Comparison of ENCODE assay signal across 18 mouse cellular contexts in the genomic region with DNA sequence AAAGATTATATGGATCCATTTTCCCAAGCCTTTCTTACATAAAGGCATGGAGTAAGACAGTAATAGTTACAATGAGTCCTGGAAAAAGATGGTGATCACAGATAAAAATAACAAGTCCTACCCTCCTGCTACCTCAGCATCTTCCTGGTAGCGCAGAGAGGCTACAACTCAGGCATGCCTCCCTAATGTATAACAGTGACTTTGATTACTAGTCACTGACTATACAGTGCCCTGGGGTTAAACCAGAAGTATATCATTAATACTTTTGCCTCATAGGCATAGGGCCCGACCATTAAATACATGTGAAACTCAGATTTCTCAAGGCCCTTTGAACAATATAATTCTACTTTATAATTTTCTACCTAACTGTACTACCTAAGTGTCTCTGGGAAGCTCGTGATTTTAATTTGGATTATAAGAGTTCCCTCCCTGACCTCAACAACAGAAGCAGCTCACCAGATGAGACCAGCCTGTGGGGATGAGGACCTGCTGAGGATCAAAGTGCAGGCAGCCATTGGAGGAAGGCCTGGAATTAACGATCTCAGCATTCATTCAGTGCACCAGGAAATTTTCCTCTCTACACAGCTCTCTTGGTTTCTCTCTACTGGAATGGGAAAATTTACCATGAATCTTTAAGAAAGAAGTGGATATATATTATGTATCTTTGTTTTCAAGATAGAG. TPM values are rescaled to one million over a fixed set of nuclear protein-coding genes. Genes with fewer than 3 reads are reported as not detected.
DNase-seq lines count a peak whose midpoint lies in the region; ATAC-seq and TF ChIP-seq lines count a peak whose summit lies in the region.
"Had no signal": no experiment of that assay in that cellular context is flagged by ENCODE, and none has a peak within 500 bp of the region (broad histone marks: within the 10 kb centered on the region; RNA-seq: fewer than 3 reads in every experiment).

No protein-coding gene starts in this region.

- DNase-seq in midbrain, embryonic 14.5 days: no peak
- DNase-seq in midbrain, embryonic 10.5 days (ENCODE audit: low spot score): no peak
- peak; percentile 27 to 75 for DNase-seq in kidney, postnatal 25 days
- DNase-seq in liver, postnatal 0 days: no peak
- no peak for DNase-seq in layer of hippocampus, adult 8-10 months (ENCODE audit: low spot score in 2 of 2)
- DNase-seq: adrenal gland, postnatal 36 days; cerebellum, adult 9-11 months; gastrocnemius, postnatal 25 days; retina, postnatal 1 day; thymus, adult 18-20 months had no signal

- 0 out of 2 replicates have a peak, but pooled peaks cover 2% of the 10 kb centered on the region for H3K9me3 ChIP-seq in hindbrain, embryonic 16.5 days (ENCODE audit: control insufficient read depth, low read length)
- no peaks in the 10 kb centered on the region for H3K9me3 ChIP-seq in hindbrain, embryonic 13.5 days
- no peaks in the 10 kb centered on the region; the same call in 1 of the 2 replicates for H3K9me3 ChIP-seq in midbrain, embryonic 14.5 days (ENCODE audit: control insufficient read depth, low read length)
- H3K9me3 ChIP-seq in midbrain, embryonic 10.5 days (replicated peaks): no peaks in the 10 kb centered on the region
- H3K9me3 ChIP-seq in liver, postnatal 0 days (ENCODE audit: low read length): no peaks in the 10 kb centered on the region
- H3K9me3 ChIP-seq in intestine, embryonic 16.5 days (ENCODE audit: control insufficient read depth, low read length): no peaks in the 10 kb centered on the region
- H3K9me3 ChIP-seq: heart, embryonic 15.5 days had no signal

- no peak for TF ChIP-seq EP300 in liver, postnatal 0 days (IDR thresholded peaks at IDR 0.05; ENCODE audit: low read depth)

- H3K36me3 ChIP-seq in hindbrain, embryonic 16.5 days (ENCODE audit: control insufficient read depth, insufficient read depth, low read length): no peaks in the 10 kb centered on the region
- peaks cover 7% of the 10 kb centered on the region; the same call in 1 of the 2 replicates for H3K36me3 ChIP-seq in hindbrain, embryonic 13.5 days
- H3K36me3 ChIP-seq in midbrain, embryonic 14.5 days (ENCODE audit: control insufficient read depth, insufficient read depth, low read length): no peaks in the 10 kb centered on the region
- 0 out of 2 replicates have a peak, but pooled peaks cover 2% of the 10 kb centered on the region for H3K36me3 ChIP-seq in midbrain, embryonic 10.5 days
- H3K36me3 ChIP-seq in liver, postnatal 0 days (replicated peaks; ENCODE audit: insufficient read depth, low read length): no peaks in the 10 kb centered on the region
- H3K36me3 ChIP-seq in intestine, embryonic 16.5 days (ENCODE audit: control insufficient read depth, insufficient read depth, low read length): no peaks in the 10 kb centered on the region
- H3K36me3 ChIP-seq: heart, embryonic 15.5 days had no signal

- H3K4me3 ChIP-seq in hindbrain, embryonic 16.5 days (ENCODE audit: low read length): no peak overlapping the region
- no peak overlapping the region for H3K4me3 ChIP-seq in hindbrain, embryonic 13.5 days
- H3K4me3 ChIP-seq in midbrain, embryonic 14.5 days (replicated peaks; ENCODE audit: low read depth, low read length): no peak overlapping the region
- H3K4me3 ChIP-seq in midbrain, embryonic 10.5 days: no peak overlapping the region
- H3K4me3 ChIP-seq in liver, postnatal 0 days (ENCODE audit: low read depth, low read length): no peak overlapping the region
- no peak overlapping the region for H3K4me3 ChIP-seq in intestine, embryonic 16.5 days (ENCODE audit: low read length)
- H3K4me3 ChIP-seq: embryonic facial prominence, embryonic 13.5 days; forebrain, embryonic 10.5 days; heart, embryonic 15.5 days; myocyte had no signal

- 83% methylated on average over 4 of the region's 4 CpGs for WGBS in hindbrain, embryonic 16.5 days
- WGBS in hindbrain, embryonic 13.5 days: 82% methylated on average over 4 of the region's 4 CpGs
- WGBS in midbrain, embryonic 14.5 days: 77% methylated on average over 4 of the region's 4 CpGs
- WGBS in midbrain, embryonic 10.5 days: 93% methylated on average over 4 of the region's 4 CpGs
- 79% methylated on average over 4 of the region's 4 CpGs for WGBS in liver, postnatal 0 days (ENCODE audit: insufficient replicate concordance)
- 83% methylated on average over 4 of the region's 4 CpGs for WGBS in intestine, embryonic 16.5 days

- no peaks in the 10 kb centered on the region for H3K27me3 ChIP-seq in hindbrain, embryonic 16.5 days (replicated peaks; ENCODE audit: control insufficient read depth, insufficient read depth, low read length)
- H3K27me3 ChIP-seq in hindbrain, embryonic 13.5 days: no peaks in the 10 kb centered on the region
- H3K27me3 ChIP-seq in midbrain, embryonic 14.5 days (ENCODE audit: control insufficient read depth, insufficient read depth, low read length): no peaks in the 10 kb centered on the region
- H3K27me3 ChIP-seq in midbrain, embryonic 10.5 days (ENCODE audit: low read depth, poor library complexity, severe bottlenecking): no peaks in the 10 kb centered on the region
- H3K27me3 ChIP-seq in liver, postnatal 0 days (ENCODE audit: insufficient read depth, low read length): no peaks in the 10 kb centered on the region
- H3K27me3 ChIP-seq in intestine, embryonic 16.5 days (replicated peaks; ENCODE audit: control insufficient read depth, insufficient read depth, low read length): no peaks in the 10 kb centered on the region
- H3K27me3 ChIP-seq: embryonic facial prominence, embryonic 13.5 days; heart, embryonic 15.5 days had no signal

- H3K4me1 ChIP-seq in hindbrain, embryonic 16.5 days (ENCODE audit: control insufficient read depth, insufficient read depth, low read depth, low read length): no peaks in the 10 kb centered on the region
- 0 out of 2 replicates have a peak, but pooled peaks cover 2% of the 10 kb centered on the region for H3K4me1 ChIP-seq in hindbrain, embryonic 13.5 days (replicated peaks)
- H3K4me1 ChIP-seq in midbrain, embryonic 14.5 days (ENCODE audit: control insufficient read depth, insufficient read depth, low read length): no peaks in the 10 kb centered on the region
- no peaks in the 10 kb centered on the region for H3K4me1 ChIP-seq in midbrain, embryonic 10.5 days
- peaks cover 22% of the 10 kb centered on the region; the same call in 1 of the 2 replicates for H3K4me1 ChIP-seq in liver, postnatal 0 days (ENCODE audit: insufficient read depth)
- peaks cover 6% of the 10 kb centered on the region; the same call in 1 of the 2 replicates for H3K4me1 ChIP-seq in intestine, embryonic 16.5 days (ENCODE audit: control insufficient read depth, insufficient read depth, low read length)
- H3K4me1 ChIP-seq: embryonic facial prominence, embryonic 13.5 days; forebrain, embryonic 10.5 days had no signal

- H3K4me2 ChIP-seq in hindbrain, embryonic 16.5 days (ENCODE audit: low read length): no peak overlapping the region
- no peak overlapping the region for H3K4me2 ChIP-seq in hindbrain, embryonic 13.5 days
- no peak overlapping the region for H3K4me2 ChIP-seq in midbrain, embryonic 14.5 days (ENCODE audit: low read length)
- H3K4me2 ChIP-seq in liver, postnatal 0 days (ENCODE audit: low read depth, low read length): peak overlapping the region; percentile 35; the same call in 1 of the 2 replicates
- H3K4me2 ChIP-seq in intestine, embryonic 16.5 days (ENCODE audit: low read depth, low read length): no peak overlapping the region
- H3K4me2 ChIP-seq: embryonic facial prominence, embryonic 13.5 days; heart, embryonic 15.5 days; hindbrain, embryonic 14.5 days had no signal

- no peak overlapping the region for H3K9ac ChIP-seq in hindbrain, embryonic 16.5 days (ENCODE audit: low read depth, low read length)
- H3K9ac ChIP-seq in hindbrain, embryonic 13.5 days: no peak overlapping the region
- H3K9ac ChIP-seq in midbrain, embryonic 14.5 days (replicated peaks; ENCODE audit: low read length): no peak overlapping the region
- peak overlapping the region; percentile 36 for H3K9ac ChIP-seq in liver, postnatal 0 days (replicated peaks)
- H3K9ac ChIP-seq in intestine, embryonic 16.5 days (ENCODE audit: low read depth, low read length): no peak overlapping the region
- H3K9ac ChIP-seq: embryonic facial prominence, embryonic 13.5 days; heart, embryonic 15.5 days; hindbrain, embryonic 14.5 days had no signal

- TF ChIP-seq CTCF in liver, postnatal 0 days (IDR thresholded peaks at IDR 0.05; ENCODE audit: low read depth): no peak

- H3K27ac ChIP-seq in hindbrain, embryonic 16.5 days (ENCODE audit: low read depth, low read length): no peak overlapping the region
- no peak overlapping the region for H3K27ac ChIP-seq in hindbrain, embryonic 13.5 days
- no peak overlapping the region for H3K27ac ChIP-seq in midbrain, embryonic 14.5 days (replicated peaks; ENCODE audit: low read depth, low read length)
- H3K27ac ChIP-seq in midbrain, embryonic 10.5 days (replicated peaks): no peak overlapping the region
- H3K27ac ChIP-seq in liver, postnatal 0 days (ENCODE audit: low read depth): peak overlapping the region; percentile 94
- no peak overlapping the region for H3K27ac ChIP-seq in intestine, embryonic 16.5 days (ENCODE audit: low read length)
- H3K27ac ChIP-seq: embryonic facial prominence, embryonic 13.5 days; forebrain, embryonic 10.5 days; heart, embryonic 15.5 days; hindbrain, embryonic 14.5 days had no signal

- ATAC-seq in hindbrain, embryonic 16.5 days: 0 out of 2 replicates have a peak, but pooled peaks have one; percentile 27
- no peak for ATAC-seq in hindbrain, embryonic 13.5 days (ENCODE audit: low FRiP score)
- peak; percentile 43; the same call in 1 of the 2 replicates for ATAC-seq in midbrain, embryonic 14.5 days (ENCODE audit: low FRiP score, low TSS enrichment)
- no peak for ATAC-seq in liver, postnatal 0 days
- no peak for ATAC-seq in intestine, embryonic 16.5 days

RNA-seq across cellular contexts. Expression of a gene that starts 40.7 kb away (rescaled TPM):
- 25.6 and 26.1 TPM in 2 replicates for polyA plus RNA-seq in hindbrain, embryonic 16.5 days (2015; fragmentation: Nextera tagmentation; extraction: Ambion mirVana)
- polyA plus RNA-seq in hindbrain, embryonic 13.5 days (2015; fragmentation: Nextera tagmentation; extraction: Ambion mirVana): 12.6 and 13.1 TPM in 2 replicates
- polyA plus RNA-seq in midbrain, embryonic 14.5 days (2014; fragmentation: Nextera tagmentation; extraction: Ambion mirVana): 18.5 and 19.2 TPM in 2 replicates
- polyA plus RNA-seq in midbrain, embryonic 10.5 days (2016; fragmentation: Nextera tagmentation; extraction: Ambion mirVana): 6.2 and 6.6 TPM in 2 replicates
- polyA plus RNA-seq in liver, postnatal 0 days (2015; fragmentation: Nextera tagmentation; extraction: Ambion mirVana): 6.4 TPM in 2 replicates
- 100 to 1,000 TPM in 2 of 4 experiments, 10 to 100 TPM in 2; 75.7 to 112 (median 99.1) TPM for total RNA-seq in layer of hippocampus, adult 8-10 months (2022)
- polyA plus RNA-seq in intestine, embryonic 16.5 days (2015; fragmentation: Nextera tagmentation; extraction: Ambion mirVana): 8.1 and 9.4 TPM in 2 replicates

Comparison
In these comparisons a context has a peak if more than half of its experiments do, and no peak if none do; other contexts are left out.
1. ATAC-seq: peak in hindbrain, embryonic 16.5 days (single experiment) and midbrain, embryonic 14.5 days (single experiment); none in hindbrain, embryonic 13.5 days (single experiment), liver, postnatal 0 days (single experiment) and intestine, embryonic 16.5 days (single experiment).
2. DNase-seq: peak in kidney, postnatal 25 days (2 of 2); none in midbrain, embryonic 14.5 days (single experiment), midbrain, embryonic 10.5 days (single experiment), liver, postnatal 0 days (single experiment) and layer of hippocampus, adult 8-10 months (0 of 2).